Mouse (Mus musculus) neural tube, embryonic 10.5 days (tissue): ENCODE results near the gene Tmem110.

Source experiments
- DNase-seq: peaks from one replicate; pipeline ENCODE4 v3.0.0-alpha.2; 2017; ENCODE audit warnings: low spot score; ENCODE audit errors: extremely low spot score

Tmem110 gene

DNA sequence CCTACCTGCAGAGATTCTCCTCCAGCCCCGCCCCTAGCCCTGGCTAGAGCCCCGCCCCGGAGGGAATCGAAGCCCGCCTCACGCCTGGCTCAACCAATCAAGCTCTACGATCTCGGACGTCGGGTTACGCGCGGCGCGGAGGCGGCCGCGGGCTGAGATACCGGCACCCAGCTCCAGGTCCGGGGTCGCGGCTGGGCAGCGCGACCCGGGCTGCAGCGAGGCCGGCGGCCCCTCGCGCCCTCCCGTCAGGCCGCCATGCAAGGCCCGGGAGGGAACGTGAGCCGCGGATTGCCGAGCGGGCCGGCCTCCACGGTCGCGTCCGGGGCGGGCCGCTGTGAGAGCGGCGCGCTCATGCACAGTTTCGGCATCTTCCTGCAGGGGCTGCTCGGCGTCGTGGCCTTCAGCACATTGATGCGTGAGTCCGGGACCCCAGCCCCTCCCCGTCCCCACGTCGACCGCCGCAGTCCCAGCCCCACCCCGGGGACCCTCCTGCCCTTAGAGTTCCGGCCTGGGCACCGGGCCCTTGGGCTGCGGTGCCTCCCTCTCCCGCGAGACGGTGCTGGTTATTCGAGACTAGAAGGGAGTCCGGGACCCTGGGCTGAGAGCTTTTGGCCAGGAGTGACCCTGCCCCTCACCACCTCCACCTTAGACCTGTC, at the start of gene Tmem110:
Gene Tmem110, plus strand, starts transcription at position 115 of the 656 bp plus-strand sequence.
- peak; percentile 86 for DNase-seq

DNA sequence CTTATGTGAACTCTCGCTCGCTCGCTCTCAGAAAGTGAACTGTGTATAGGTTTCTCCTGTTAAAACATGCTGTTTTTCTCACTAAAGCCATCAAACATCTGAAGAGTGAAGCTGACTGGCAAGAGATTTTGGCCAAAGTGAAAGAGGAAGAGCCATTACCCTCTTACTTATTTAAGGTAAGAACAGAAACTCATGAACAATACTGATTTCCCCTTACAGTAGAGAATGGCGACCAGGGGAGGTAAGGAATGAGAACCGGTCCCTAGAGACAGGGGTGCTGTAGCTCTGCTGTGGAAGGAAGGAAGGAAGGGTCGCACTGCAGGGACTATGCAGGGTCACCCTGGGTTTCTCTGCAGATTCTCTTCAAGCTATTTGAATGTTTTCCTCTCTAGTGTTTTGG, 40.8 kb upstream of the Tmem110 start:
- DNase-seq, result no peak

DNA sequence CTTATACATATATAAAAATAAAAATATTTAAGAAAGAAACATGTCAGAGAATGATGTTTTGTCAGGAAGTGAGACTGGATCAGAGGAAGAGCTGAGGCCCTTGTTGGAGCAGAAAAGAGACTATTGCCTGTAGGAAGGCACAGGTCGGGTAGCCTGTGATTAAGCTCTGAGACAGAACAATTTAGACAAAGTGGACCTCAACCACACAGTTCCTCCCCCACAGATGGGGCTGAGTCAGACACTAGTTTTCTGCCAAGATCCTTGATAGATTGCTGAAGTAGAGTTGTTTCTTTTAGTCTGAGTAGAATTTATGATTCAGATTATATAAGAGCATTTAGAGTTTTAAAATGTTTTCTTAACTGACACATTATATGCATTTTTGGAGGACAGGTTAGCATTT, 35.9 kb upstream of the Tmem110 start:
- DNase-seq, result no peak

DNA sequence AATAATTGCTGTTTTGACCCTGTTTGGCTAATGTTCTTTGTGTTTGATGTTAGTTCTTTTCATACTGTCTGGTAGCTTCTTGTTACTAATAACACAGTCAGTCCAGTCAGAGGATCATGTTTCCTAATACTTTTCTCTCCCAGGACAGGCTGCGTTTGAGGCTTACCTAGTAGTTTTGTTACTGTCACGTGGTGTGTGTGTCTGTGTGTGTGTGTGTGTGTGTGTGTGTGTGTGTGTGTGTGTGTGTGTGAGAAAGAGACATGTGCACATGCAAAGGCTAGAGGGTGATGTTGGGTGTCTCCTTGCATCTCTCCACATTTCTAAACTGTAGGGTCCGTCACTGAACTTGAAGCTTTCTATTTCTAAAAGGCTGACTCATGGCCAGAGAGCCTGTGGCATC, 32.5 kb upstream of the Tmem110 start:
- no peak for DNase-seq

DNA sequence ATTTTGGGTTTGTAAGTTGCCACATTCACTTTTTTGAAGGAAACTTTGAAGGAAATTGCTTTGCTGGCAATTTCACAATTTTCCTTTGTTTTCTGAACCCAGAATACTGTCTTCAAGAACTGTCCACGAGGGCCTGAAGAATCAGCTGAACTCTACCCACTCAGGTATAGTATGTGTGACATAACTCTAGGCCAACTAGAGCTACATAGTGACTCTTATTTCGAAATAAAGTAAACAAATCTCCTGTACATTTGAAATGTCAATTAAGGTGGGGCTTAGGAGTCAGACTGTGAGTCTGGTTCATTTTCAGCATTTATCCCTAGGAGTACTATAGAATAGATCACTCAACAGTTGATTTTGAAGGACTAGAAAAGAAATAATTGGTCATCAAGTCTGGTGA, 23.6 kb upstream of the Tmem110 start:
- no peak for DNase-seq

DNA sequence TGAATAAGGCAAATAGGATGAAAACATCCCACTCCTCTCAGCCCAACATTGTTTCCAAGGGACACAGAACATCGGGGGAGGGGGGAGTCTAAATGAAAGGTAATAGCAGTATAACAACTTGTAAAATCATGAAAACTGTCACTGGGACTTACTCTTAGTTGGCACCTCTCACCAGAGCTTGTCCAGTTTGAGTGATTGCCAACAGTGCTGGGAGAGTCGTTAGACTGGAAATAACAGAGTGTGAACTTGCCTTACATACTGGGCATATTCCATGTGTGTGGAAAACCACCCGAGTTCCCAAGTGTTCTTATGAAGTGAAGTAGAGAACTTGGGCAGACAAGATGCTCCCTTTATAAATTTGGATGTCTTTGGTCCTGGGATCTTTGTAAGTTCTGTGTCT, 4.3 kb upstream of the Tmem110 start:
- no peak for DNase-seq

DNA sequence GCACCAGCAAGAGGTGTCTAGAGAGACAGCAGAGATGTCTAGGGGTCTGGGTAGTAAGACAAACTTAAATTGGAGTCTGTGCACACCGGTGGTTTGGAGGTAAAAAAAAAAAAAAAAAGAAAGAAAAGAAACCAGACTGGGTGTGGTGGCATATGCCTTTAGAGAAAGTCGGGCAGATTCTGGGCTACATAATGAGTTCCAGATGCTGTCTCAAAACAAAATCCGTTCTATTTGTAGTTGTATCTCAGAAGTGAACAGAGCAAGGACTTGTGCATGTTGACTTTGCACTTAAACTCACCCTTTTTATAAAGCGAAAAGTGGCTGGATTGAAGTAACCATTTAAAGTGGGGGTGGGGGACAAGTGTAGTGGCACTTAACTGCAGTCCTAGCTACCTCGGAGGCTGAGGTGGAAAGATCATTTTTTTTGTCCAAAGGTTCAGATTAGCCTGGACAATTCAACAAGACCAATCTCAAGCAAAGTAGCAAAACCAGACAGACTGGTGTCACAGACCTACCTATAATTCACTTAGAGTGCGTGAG, 864 bp upstream of the Tmem110 start:
- DNase-seq, result no peak

DNA sequence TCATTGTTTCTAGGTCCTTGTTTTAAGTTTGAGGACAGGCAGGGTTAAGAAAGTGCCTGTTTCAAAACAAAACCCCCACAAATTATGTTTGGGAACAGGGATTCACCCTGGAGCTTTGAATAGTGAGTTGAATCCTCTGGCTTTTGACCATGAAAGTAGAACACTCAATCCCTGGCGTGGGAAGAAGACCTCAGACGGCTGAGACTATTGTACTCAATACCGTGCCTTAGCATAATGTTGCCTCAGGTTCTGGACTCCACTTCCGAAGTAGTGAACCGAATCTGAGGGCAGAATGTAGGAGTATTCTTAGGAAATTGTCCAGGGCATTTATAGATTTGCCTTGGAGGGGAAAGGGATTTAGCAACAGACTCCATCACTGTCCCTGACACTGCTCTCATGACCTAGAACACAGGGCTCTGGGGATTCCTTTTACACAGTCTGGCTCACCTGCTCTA, 342 bp upstream of the Tmem110 start:
- no peak for DNase-seq

DNA sequence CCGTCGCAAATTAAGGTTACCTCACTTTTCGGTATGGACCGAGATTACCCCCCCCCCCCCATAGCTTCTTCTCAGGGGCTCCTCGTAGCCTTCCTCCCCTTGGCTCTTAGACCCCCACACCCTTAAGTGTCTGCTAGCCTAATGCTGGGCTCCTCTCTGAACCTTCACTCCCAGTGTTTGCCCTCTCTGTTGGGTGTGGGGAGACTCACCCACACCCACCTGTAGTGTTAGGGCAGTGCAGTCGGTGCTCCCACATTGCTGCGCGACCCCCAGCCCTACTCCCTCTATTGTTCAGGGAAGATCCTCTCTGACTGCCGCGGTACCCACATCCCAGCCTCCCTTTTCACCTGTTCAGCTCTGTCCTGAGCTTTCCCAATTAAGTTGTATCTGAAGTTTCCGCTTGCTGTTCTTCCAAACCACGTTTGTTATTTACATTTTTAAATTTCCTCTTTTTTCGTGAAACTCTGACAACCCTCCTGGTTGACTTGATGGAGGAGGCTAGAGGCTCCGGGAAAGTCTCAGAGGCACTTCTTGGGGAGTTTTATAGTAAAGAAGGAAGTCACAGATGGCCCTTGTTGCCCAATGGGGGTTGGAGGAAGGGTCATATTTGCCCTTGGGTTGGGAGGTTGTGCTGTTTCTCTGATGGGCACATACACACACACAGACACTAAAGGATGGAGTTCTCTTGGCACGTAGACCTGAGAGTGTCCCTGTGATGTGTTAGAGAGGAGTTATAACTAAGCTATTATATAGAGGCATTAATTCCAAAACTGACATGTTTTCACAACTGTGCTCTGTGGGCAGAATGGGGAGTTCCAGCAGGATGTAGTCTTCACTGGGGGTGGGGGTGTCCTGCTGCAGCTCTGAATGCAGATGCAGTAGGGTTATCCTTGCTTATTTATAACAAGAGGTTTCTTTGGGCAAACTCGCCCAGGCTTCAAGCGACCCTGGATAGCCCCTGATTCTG, 1.1 kb downstream of the Tmem110 start:
- no peak for DNase-seq

DNA sequence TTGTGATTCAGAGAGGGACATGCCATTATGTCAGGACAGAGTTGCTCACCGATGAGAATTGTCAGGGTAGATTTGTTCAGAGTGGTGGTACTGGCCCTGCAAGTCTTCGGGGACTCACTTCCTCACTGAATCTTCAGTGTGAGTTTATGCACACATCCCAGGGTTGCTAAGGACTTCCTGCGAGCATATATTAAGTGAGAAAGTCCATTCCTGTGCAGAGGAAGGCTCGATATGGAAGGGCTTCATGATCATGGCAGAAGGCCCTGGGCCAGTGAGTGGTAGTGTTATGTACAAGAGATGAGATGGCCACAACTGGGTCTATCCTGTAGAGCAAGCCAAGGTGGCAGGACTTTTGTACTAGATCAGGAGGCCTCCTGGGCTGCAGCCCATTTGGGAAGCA, 2.1 kb downstream of the Tmem110 start:
- DNase-seq, result no peak

DNA sequence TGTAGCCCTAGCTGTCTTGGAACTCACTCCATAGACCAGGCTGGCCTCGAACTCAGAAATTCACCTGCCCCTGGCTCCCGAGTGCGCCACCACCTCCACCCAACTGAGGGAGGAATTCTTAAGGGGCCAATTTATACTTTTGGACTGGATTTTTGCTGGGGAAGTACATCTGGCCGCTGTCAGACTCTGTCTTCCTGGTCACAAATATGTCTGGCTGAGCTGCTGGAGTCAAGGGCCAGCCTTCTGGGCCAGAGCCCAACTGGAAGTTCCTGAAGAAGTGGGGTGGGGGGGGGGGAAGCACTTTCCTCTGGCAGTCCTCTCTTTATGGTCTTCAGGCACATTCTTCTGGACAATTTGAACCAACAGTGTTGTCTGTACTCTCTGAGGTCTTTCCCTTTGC, 2.7 kb downstream of the Tmem110 start:
- no peak for DNase-seq

DNA sequence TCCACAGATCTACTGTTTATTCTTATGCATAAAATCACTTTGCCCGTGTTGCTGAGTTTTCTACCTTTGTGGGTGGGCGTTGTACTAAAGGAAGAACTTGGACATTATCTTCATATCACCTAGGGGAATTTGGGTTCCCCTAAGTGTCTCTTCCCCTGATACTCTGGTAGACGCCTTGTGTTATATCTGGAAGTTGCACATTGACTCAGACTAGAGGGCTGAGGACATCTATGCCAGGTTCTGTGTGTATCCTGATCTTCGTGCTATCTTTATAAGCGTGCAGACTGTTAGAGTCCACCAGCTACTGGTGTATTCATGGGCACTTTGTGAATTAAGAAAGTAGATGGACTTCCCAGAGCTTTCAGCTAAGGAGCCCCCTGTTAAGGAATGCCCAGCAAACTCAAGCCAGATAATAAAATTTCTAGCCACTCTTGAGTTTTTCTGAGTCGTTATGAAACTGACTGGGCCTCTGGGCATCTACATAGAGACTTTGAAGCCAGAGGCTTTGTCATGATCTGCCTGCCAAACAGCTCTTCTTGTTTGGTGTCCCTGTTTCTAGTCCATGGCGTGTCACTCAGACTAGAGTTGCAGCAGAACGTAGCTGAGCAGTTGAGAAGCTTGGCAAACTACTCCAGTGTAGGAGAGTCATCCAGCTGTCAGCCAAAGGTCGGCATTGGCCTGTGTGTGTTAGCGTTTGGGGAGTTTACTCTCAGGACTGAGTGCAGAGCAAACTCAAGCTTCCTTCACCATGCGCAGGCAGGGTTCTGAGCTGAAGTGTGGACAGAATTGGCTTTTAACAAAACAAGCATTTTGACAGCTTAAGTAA, 3.5 kb downstream of the Tmem110 start:
- no peak for DNase-seq

DNA sequence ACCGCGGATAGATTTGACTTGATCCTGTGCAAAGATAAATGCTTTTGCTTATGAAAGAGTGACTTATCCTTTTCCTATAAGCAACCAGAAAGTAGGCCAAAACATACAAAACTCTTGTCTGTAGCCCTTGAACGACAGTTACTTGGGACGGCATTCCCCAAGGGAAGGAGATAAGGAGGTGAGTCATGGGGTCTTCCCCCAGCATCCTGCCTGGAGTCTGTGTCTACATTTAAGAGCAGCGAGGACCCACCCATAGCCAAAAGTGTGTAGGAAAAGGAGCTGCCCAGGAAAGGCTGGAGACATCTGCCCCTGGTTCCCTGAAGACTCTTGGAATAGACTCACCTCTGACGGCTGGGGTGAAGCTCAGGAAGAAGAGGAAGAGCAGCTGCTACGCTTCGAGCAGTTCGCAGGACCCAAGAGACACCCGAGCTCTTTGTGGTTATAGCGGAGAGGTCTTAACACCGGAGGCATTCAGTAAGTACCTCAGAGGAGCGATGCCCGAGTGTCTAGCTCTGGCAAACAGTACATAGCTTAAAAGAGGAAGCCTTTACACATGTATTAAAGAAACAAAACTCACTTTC, 12.1 kb downstream of the Tmem110 start:
- DNase-seq, result no peak

DNA sequence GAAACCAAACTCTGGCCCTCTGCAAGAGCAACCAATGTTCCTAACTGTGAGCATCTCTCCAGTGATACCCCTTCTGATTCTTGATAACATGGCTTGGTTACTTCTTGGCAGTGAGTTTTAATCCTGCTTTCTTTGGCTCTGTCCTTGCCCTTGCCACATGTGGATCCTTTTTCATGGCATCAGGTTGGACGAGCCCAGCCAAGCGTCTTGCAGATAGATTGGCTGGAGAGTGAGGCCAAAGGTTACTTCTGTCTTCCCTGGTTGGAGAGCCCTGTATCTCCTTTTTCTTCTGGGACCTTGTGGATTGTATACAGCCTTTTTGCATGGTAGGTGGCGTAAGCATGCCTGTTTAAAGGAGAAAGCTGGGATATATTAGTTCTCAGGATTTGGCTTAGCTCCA, 18.3 kb downstream of the Tmem110 start:
- no peak for DNase-seq

DNA sequence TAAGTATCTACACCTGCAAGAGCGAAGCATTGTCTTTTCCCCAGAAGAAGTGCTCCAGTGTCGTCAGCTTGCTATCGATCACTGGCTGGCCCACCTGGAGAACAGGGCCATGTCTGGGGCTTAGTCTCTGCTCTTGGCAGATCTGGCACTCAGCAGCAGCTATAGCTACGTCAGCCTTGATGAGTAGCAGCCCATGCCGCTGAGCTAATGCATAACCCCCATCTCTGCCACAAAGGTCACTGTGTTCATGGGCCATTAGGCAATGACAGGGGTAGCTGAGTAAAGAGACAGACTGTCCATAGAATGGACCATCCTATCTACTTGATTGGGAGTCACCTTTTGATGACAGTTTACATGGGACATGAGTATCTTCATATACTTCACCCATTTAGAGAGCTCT, 25.1 kb downstream of the Tmem110 start:
- no peak for DNase-seq

DNA sequence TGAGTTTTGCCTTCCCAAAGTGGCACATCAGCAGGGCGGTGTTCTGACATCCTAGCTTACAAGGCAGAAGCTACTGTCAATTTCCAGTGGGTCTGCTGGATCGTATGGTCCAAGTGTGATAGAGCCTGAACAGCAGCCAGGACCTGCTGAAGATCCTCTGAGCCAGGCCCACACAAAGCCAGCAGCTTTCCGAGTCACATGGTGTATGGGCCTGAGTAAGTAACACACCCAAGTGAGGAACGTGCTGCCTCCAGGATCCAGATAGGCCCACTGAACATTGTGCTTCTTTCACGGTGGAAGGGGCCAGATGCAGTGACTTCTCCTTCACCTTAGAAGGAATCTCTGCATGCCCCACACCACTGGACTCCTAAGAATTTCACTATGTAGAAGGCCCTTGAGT, 26.9 kb downstream of the Tmem110 start:
- no peak for DNase-seq

DNA sequence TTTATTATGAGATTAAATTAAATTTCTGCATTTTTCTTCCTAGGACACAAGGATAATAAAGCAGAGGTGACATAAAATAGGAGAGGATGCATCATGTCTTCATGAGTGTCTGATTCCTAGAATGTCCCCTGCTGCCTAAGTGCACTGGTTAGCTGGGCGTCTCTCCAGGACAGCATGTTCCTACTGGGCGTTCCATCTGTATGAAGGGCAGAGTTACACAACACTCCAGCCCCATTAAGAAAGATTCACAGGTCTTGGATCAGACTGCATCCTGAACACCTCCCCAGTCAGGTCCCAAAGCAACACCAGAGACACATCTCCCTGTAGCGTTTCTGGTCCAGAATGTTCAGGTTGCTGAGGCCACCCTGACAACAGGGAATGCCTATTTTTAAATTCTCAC, 29.9 kb downstream of the Tmem110 start:
- DNase-seq, result no peak

DNA sequence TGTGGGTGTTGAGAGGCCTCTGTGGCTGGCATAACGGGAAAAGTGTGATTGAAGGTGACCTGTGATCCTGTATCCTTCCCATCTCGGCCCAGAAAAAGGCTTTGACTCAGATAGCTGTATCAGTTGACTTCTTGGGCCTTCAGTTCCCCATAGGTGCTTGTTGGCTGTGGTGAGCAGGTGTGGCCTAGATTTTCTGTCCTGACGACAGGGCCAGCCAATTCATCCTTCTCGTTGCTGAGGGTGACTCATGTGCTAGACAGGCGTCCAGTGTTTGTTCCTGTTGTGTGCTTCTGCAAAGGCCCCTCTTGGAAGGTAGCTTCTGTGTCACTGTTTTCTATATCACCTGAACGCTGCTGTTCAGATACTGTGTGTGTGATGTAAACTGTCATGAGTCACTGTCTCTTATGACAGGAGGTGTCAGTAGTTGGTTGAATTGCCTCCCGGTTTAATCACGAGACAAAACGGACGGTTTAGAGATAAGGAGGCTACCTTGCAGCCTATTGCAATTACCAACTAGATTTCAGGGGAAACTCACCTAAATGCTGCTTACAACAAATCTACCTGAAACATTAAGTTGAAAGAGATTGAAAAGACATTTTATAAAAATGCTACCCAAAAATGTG, 31.6 kb downstream of the Tmem110 start:
- no peak for DNase-seq

DNA sequence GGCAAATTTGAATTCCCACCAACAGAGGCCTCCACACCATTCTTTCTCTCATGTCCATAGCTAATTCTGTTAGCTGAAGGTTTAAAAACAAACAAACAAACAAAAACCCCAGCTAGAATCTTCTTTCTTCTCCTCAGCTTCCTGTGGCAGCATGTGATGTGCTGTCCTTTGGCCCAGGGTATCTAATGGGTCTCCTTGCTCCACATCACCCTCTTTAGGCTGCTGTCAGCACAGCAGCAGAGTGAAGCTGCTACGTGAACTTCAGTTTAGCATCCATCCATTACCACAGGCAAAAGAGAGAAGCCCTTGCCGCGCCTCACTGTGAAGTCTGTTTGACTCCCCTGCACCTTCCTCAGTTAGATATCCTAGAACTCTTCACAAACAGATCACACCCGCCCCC, 32.6 kb downstream of the Tmem110 start:
- DNase-seq, result no peak

DNA sequence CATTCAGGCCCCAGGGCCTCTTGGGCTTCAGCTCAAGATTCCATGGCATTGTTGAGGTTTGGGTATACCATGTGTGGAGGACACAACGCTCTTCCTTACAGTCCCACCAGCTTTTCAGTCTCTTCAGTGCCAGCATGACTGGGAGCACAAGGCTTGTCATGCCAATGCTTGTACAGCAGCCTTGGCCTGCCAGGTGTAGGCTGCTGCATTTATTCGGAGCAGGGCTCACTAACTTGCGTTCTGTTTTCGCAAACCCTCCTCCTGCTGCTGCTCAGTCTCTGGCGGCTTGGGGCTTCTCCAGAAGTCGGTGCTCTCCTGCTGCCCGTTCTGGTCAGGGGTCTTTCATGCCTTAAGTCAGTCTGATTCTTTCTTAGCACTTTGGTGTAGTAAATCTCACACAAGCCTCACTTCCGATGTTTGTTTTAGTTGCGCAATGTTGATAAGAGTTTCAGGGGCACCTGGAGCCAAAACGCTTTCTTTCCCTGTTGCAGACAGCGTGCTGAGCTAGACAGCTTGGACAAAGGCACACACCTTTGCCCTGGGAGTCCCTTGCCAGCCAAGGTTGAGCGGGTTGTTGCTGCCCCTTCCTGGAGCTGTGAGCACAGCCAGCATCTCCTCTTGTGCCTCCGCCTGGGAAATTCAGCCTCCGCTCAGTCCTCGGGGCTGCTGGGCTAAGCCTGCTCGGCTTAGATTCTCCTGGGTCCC, 36.2 kb downstream of the Tmem110 start:
- no peak for DNase-seq
